Mouse (Mus musculus) embryonic facial prominence, embryonic 15.5 days (tissue): ENCODE results near the gene Taf11. TPM values are rescaled to one million over a fixed set of nuclear protein-coding genes. Genes with fewer than 3 reads are reported as not detected.
A peak's percentile ranks its signal among the peaks of the same experiment; 100 is the strongest.

Experiments used
- ATAC-seq: fragments of 200-750 bp; cut with Nextera tagmentation; 2 replicates; pipeline ENCODE4 v1.8.0; 2017; ENCODE audit warnings: low read depth, moderate TSS enrichment; ENCODE audit not compliant: insufficient number of reproducible peaks, low FRiP score, low TSS enrichment
- H3K27ac ChIP-seq: fragments of 300-500 bp; sonication (generic); replicated peaks from 2 replicates; pipeline ENCODE4 v1.5.1; 2015; ENCODE audit warnings: mild to moderate bottlenecking, inconsistent platforms
- H3K27me3 ChIP-seq: fragments of 300-500 bp; sonication (generic); 2 replicates; pipeline ENCODE4 v1.6.1; 2015; ENCODE audit warnings: inconsistent platforms
- H3K36me3 ChIP-seq: fragments of 300-500 bp; sonication (generic); 2 replicates; pipeline ENCODE4 v1.6.1; 2015; ENCODE audit warnings: mild to moderate bottlenecking, inconsistent platforms
- H3K4me1 ChIP-seq: fragments of 300-500 bp; sonication (generic); 2 replicates; pipeline ENCODE4 v1.6.1; 2015; ENCODE audit warnings: inconsistent platforms
- H3K4me2 ChIP-seq: fragments of 300-500 bp; sonication (generic); replicated peaks from 2 replicates; pipeline ENCODE4 v1.6.1; 2015; ENCODE audit warnings: mild to moderate bottlenecking, inconsistent platforms
- H3K4me3 ChIP-seq: fragments of 300-500 bp; sonication (generic); replicated peaks from 2 replicates; pipeline ENCODE4 v1.5.1; 2015; ENCODE audit warnings: mild to moderate bottlenecking, inconsistent platforms
- H3K9ac ChIP-seq: fragments of 300-500 bp; sonication (generic); 2 replicates; pipeline ENCODE4 v1.6.1; 2015; ENCODE audit warnings: inconsistent platforms
- H3K9me3 ChIP-seq: fragments of 300-500 bp; sonication (generic); replicated peaks from 2 replicates; pipeline ENCODE4 v1.6.1; 2016; ENCODE audit warnings: inconsistent platforms
- WGBS: fragments of 180-500 bp; shearing (Covaris S2); methylation state at CpG from one replicate; pipeline ENCODE4 v1.1.7; 2015; 5-methylcytosine and 5-hydroxymethylcytosine counted together
- polyA plus RNA-seq: library from polyadenylated mRNA; unstranded; fragments of >200 nt; fragmentation: Nextera tagmentation; extraction: Ambion mirVana; gene quantifications from 2 replicates; pipeline ENCODE4 v1.2.1, GENCODE M21; 2015

Taf11 gene
- polyA plus RNA-seq, 1 experiment from 2014 or later, result 65.9 TPM

GRCm38 (mm10) chr17:27939028-27939427 lies 29.4 kb upstream of the Taf11 start:
- H3K4me3 ChIP-seq, result no peak overlapping the region
- H3K9ac ChIP-seq, result no peak overlapping the region
- no peak overlapping the region for H3K4me2 ChIP-seq
- H3K27ac ChIP-seq, result peak overlapping the region; percentile 68
- WGBS, result 81% methylated on average over 5 of the region's 5 CpGs
- H3K9me3 ChIP-seq, result no peaks in the 10 kb centered on the region
- ATAC-seq, result no peak
- H3K36me3 ChIP-seq, result no peaks in the 10 kb centered on the region
- H3K27me3 ChIP-seq, result no peaks in the 10 kb centered on the region
- H3K4me1 ChIP-seq, result peaks cover 56% of the 10 kb centered on the region

GRCm38 (mm10) chr17:27938121-27938754 lies 28.6 kb upstream of the Taf11 start:
- no peak overlapping the region for H3K4me3 ChIP-seq
- no peaks in the 10 kb centered on the region for H3K27me3 ChIP-seq
- no peak overlapping the region for H3K9ac ChIP-seq
- H3K36me3 ChIP-seq, result no peaks in the 10 kb centered on the region
- H3K4me2 ChIP-seq, result no peak overlapping the region
- peak overlapping the region; percentile 68 for H3K27ac ChIP-seq
- H3K9me3 ChIP-seq, result no peaks in the 10 kb centered on the region
- ATAC-seq, result no peak
- peaks cover 62% of the 10 kb centered on the region for H3K4me1 ChIP-seq
- 61% methylated on average over 12 of the region's 12 CpGs for WGBS

GRCm38 (mm10) chr17:27937054-27937615 lies 27.5 kb upstream of the Taf11 start:
- no peak for ATAC-seq
- Histone ChIP-seq H3K4me2 (no peak overlapping the region), H3K4me3 (no peak overlapping the region), H3K9ac (no peak overlapping the region), H3K4me1 (peaks cover 65% of the 10 kb centered on the region), H3K9me3 (no peaks in the 10 kb centered on the region), H3K36me3 (no peaks in the 10 kb centered on the region), H3K27me3 (no peaks in the 10 kb centered on the region), H3K27ac (peak overlapping the region; percentile 28; the same call in 1 of the 2 replicates)
- WGBS, result 87% methylated on average over 4 of the region's 4 CpGs

- WGBS, result 89% methylated on average over 3 of the region's 3 CpGs
Observed at GRCm38 (mm10) chr17:27935091-27935490, 25.4 kb upstream of the Taf11 start.

GRCm38 (mm10) chr17:27934136-27934910 lies 24.7 kb upstream of the Taf11 start:
- no peak overlapping the region for H3K9ac ChIP-seq
- H3K4me2 ChIP-seq, result no peak overlapping the region
- peaks cover 56% of the 10 kb centered on the region for H3K4me1 ChIP-seq
- peak overlapping the region; percentile 80 for H3K27ac ChIP-seq
- no peaks in the 10 kb centered on the region for H3K36me3 ChIP-seq
- H3K9me3 ChIP-seq, result no peaks in the 10 kb centered on the region
- no peak for ATAC-seq
- no peaks in the 10 kb centered on the region for H3K27me3 ChIP-seq
- no peak overlapping the region for H3K4me3 ChIP-seq
- 62% methylated on average over 10 of the region's 10 CpGs for WGBS

More at GRCm38 (mm10) chr17:27935091-27935490, 25.4 kb upstream of the Taf11 start:
- no peak for ATAC-seq
- Histone ChIP-seq H3K9me3 (no peaks in the 10 kb centered on the region), H3K4me3 (no peak overlapping the region), H3K4me1 (peaks cover 62% of the 10 kb centered on the region), H3K27ac (peak overlapping the region; percentile 80), H3K36me3 (no peaks in the 10 kb centered on the region), H3K4me2 (no peak overlapping the region), H3K9ac (no peak overlapping the region), H3K27me3 (no peaks in the 10 kb centered on the region)

GRCm38 (mm10) chr17:27931826-27932225 lies 22.2 kb upstream of the Taf11 start:
- no peak overlapping the region for H3K27ac ChIP-seq

GRCm38 (mm10) chr17:27930291-27930690 lies 20.6 kb upstream of the Taf11 start:
- no peak overlapping the region for H3K4me2 ChIP-seq
- no peaks in the 10 kb centered on the region for H3K9me3 ChIP-seq
- no peaks in the 10 kb centered on the region for H3K27me3 ChIP-seq
- no peak overlapping the region for H3K27ac ChIP-seq
- H3K4me1 ChIP-seq, result peaks cover 44% of the 10 kb centered on the region
- H3K4me3 ChIP-seq, result no peak overlapping the region
- 84% methylated on average over 5 of the region's 5 CpGs for WGBS
- H3K36me3 ChIP-seq, result no peaks in the 10 kb centered on the region
- no peak overlapping the region for H3K9ac ChIP-seq
- ATAC-seq, result no peak

More at GRCm38 (mm10) chr17:27931826-27932225, 22.2 kb upstream of the Taf11 start:
- Histone ChIP-seq H3K4me3 (no peak overlapping the region), H3K4me2 (no peak overlapping the region), H3K4me1 (peaks cover 32% of the 10 kb centered on the region), H3K9me3 (no peaks in the 10 kb centered on the region), H3K27me3 (no peaks in the 10 kb centered on the region), H3K36me3 (no peaks in the 10 kb centered on the region), H3K9ac (no peak overlapping the region)
- 75% methylated on average over 4 of the region's 4 CpGs for WGBS
- no peak for ATAC-seq

GRCm38 (mm10) chr17:27925504-27925903 lies 15.9 kb upstream of the Taf11 start:
- H3K9ac ChIP-seq, result no peak overlapping the region
- H3K4me1 ChIP-seq, result peaks cover 26% of the 10 kb centered on the region
- WGBS, result 80% methylated on average over 7 of the region's 7 CpGs
- H3K9me3 ChIP-seq, result no peaks in the 10 kb centered on the region
- no peak overlapping the region for H3K4me2 ChIP-seq
- H3K27me3 ChIP-seq, result no peaks in the 10 kb centered on the region
- H3K4me3 ChIP-seq, result no peak overlapping the region
- H3K27ac ChIP-seq, result no peak overlapping the region
- no peak for ATAC-seq
- no peaks in the 10 kb centered on the region for H3K36me3 ChIP-seq

- no peak overlapping the region for H3K27ac ChIP-seq
- H3K4me2 ChIP-seq, result no peak overlapping the region
- no peak overlapping the region for H3K9ac ChIP-seq
- peaks cover 24% of the 10 kb centered on the region for H3K4me1 ChIP-seq
- no peaks in the 10 kb centered on the region for H3K36me3 ChIP-seq
- WGBS, result 85% methylated on average over 4 of the region's 4 CpGs
- H3K4me3 ChIP-seq, result no peak overlapping the region
- ATAC-seq, result no peak
- no peaks in the 10 kb centered on the region for H3K9me3 ChIP-seq
- H3K27me3 ChIP-seq, result no peaks in the 10 kb centered on the region
Observed at GRCm38 (mm10) chr17:27925054-27925453, 15.4 kb upstream of the Taf11 start.

- ATAC-seq, result no peak
- WGBS, result 87% methylated on average over 11 of the region's 11 CpGs
- no peak overlapping the region for H3K27ac ChIP-seq
- no peak overlapping the region for H3K4me2 ChIP-seq
- H3K4me1 ChIP-seq, result peaks cover 27% of the 10 kb centered on the region
- H3K9me3 ChIP-seq, result no peaks in the 10 kb centered on the region
- H3K4me3 ChIP-seq, result no peak overlapping the region
- no peak overlapping the region for H3K9ac ChIP-seq
- no peaks in the 10 kb centered on the region for H3K27me3 ChIP-seq
- no peaks in the 10 kb centered on the region for H3K36me3 ChIP-seq
Observed at GRCm38 (mm10) chr17:27922174-27922712, 12.6 kb upstream of the Taf11 start.

- no peak overlapping the region for H3K4me3 ChIP-seq
- H3K4me1 ChIP-seq, result peaks cover 19% of the 10 kb centered on the region; the same call in 1 of the 2 replicates
- H3K27me3 ChIP-seq, result no peaks in the 10 kb centered on the region
- H3K27ac ChIP-seq, result no peak overlapping the region
- WGBS, result 77% methylated on average over 4 of the region's 4 CpGs
- H3K9ac ChIP-seq, result no peak overlapping the region
- H3K9me3 ChIP-seq, result no peaks in the 10 kb centered on the region
- no peaks in the 10 kb centered on the region for H3K36me3 ChIP-seq
- no peak for ATAC-seq
- no peak overlapping the region for H3K4me2 ChIP-seq
Observed at GRCm38 (mm10) chr17:27920676-27921075, 11.0 kb upstream of the Taf11 start.
